ENCODE assay signal across 9 mouse cellular contexts in genomic region chr15:80266281-80266680, GRCm38 (mm10). TPM values are rescaled to one million over a fixed set of nuclear protein-coding genes. Genes with fewer than 3 reads are reported as not detected.
DNase-seq lines count a peak whose midpoint lies in the region; ATAC-seq and TF ChIP-seq lines count a peak whose summit lies in the region.
"Had no signal": no experiment of that assay in that cellular context is flagged by ENCODE, and none has a peak within 500 bp of the region (broad histone marks: within the 10 kb centered on the region; RNA-seq: fewer than 3 reads in every experiment).

No protein-coding gene starts in this region.

- no peak overlapping the region for H3K4me2 ChIP-seq in kidney, embryonic 16.5 days (replicated peaks; ENCODE audit: low read depth, low read length)
- no peak overlapping the region for H3K4me2 ChIP-seq in midbrain, embryonic 13.5 days (replicated peaks)
- H3K4me2 ChIP-seq: midbrain, embryonic 12.5 days had no signal

- peaks cover 8% of the 10 kb centered on the region; the same call in 1 of the 2 replicates for H3K9me3 ChIP-seq in kidney, embryonic 16.5 days (ENCODE audit: low read length)
- peaks cover 17% of the 10 kb centered on the region for H3K9me3 ChIP-seq in forebrain, embryonic 10.5 days
- no peaks in the 10 kb centered on the region for H3K9me3 ChIP-seq in midbrain, embryonic 13.5 days
- H3K9me3 ChIP-seq: midbrain, embryonic 12.5 days had no signal

- TF ChIP-seq POLR2A in kidney, adult 2 months (IDR thresholded peaks at IDR 0.05; ENCODE audit: low read depth, low read length) = no peak
- TF ChIP-seq POLR2A in bone marrow, adult 2 months (IDR thresholded peaks at IDR 0.05; ENCODE audit: borderline replicate concordance, control insufficient read depth, low read depth, low read length) = no peak
- TF ChIP-seq POLR2A in spleen, adult 2 months (IDR thresholded peaks at IDR 0.05; ENCODE audit: low read depth, low read length) = no peak

- WGBS in kidney, adult 2 months = 0% methylated on average over 2 of the region's 2 CpGs
- 0% methylated on average over 2 of the region's 2 CpGs for WGBS in kidney, embryonic 16.5 days
- WGBS in bone marrow, adult 2 months = 1% methylated on average over 2 of the region's 2 CpGs
- WGBS in forebrain, embryonic 10.5 days = 0% methylated on average over 2 of the region's 2 CpGs
- WGBS in midbrain, embryonic 13.5 days = 0% methylated on average over 2 of the region's 2 CpGs
- 0% methylated on average over 2 of the region's 2 CpGs for WGBS in spleen, adult 2 months

- peaks cover 11% of the 10 kb centered on the region; the same call in 1 of the 2 replicates for H3K4me1 ChIP-seq in kidney, adult 2 months (ENCODE audit: control insufficient read depth, insufficient read depth, low read length)
- peaks cover 12% of the 10 kb centered on the region for H3K4me1 ChIP-seq in kidney, embryonic 16.5 days (ENCODE audit: insufficient read depth, low read length)
- H3K4me1 ChIP-seq in bone marrow, adult 2 months (ENCODE audit: control insufficient read depth, insufficient read depth, low read length) = no peaks in the 10 kb centered on the region; the same call in 1 of the 2 replicates
- peaks cover 22% of the 10 kb centered on the region for H3K4me1 ChIP-seq in forebrain, embryonic 10.5 days
- peaks cover 19% of the 10 kb centered on the region for H3K4me1 ChIP-seq in midbrain, embryonic 13.5 days (replicated peaks)
- H3K4me1 ChIP-seq in spleen, adult 2 months (ENCODE audit: control insufficient read depth, insufficient read depth, insufficient read length) = peaks cover 6% of the 10 kb centered on the region; the same call in 1 of the 2 replicates

- H3K4me3 ChIP-seq in kidney, adult 2 months (ENCODE audit: insufficient read depth, low read depth, low read length) = no peak overlapping the region
- H3K4me3 ChIP-seq in kidney, embryonic 16.5 days (ENCODE audit: low read length) = no peak overlapping the region
- no peak overlapping the region for H3K4me3 ChIP-seq in bone marrow, adult 2 months (replicated peaks; ENCODE audit: control insufficient read depth, low read depth, low read length)
- no peak overlapping the region for H3K4me3 ChIP-seq in forebrain, embryonic 10.5 days
- no peak overlapping the region for H3K4me3 ChIP-seq in left cerebral cortex, adult 2 months
- no peak overlapping the region for H3K4me3 ChIP-seq in midbrain, embryonic 13.5 days (replicated peaks)
- H3K4me3 ChIP-seq in spleen, adult 2 months (ENCODE audit: extremely low read depth, insufficient read depth, insufficient read length) = no peak overlapping the region
- H3K4me3 ChIP-seq: midbrain, embryonic 12.5 days had no signal

- no peak overlapping the region for H3K9ac ChIP-seq in kidney, embryonic 16.5 days (replicated peaks; ENCODE audit: low read length)
- no peak overlapping the region for H3K9ac ChIP-seq in midbrain, embryonic 13.5 days (replicated peaks)
- H3K9ac ChIP-seq: midbrain, embryonic 12.5 days had no signal

- ATAC-seq in kidney, embryonic 16.5 days (ENCODE audit: low FRiP score, low TSS enrichment) = no peak; the same call in 1 of the 2 replicates
- peak; percentile 41 to 66; a peak in 2 of 4 replicates for ATAC-seq in hematopoietic stem cell, adult 5-6 weeks (replicated peaks in 1 of 2; ENCODE audit: insufficient read depth in 1 of 2, low FRiP score in 2 of 2, low TSS enrichment in 1 of 2, low read depth in 1 of 2, poor library complexity in 2 of 2, severe bottlenecking in 2 of 2)
- peak; percentile 61 for ATAC-seq in midbrain, embryonic 13.5 days

- no peaks in the 10 kb centered on the region for H3K36me3 ChIP-seq in kidney, adult 2 months (ENCODE audit: control insufficient read depth, insufficient read depth, low read length)
- H3K36me3 ChIP-seq in kidney, embryonic 16.5 days (ENCODE audit: insufficient read depth, low read length) = 0 out of 2 replicates have a peak, but pooled peaks cover 6% of the 10 kb centered on the region
- peaks cover 8% of the 10 kb centered on the region for H3K36me3 ChIP-seq in forebrain, embryonic 10.5 days (replicated peaks)
- H3K36me3 ChIP-seq in midbrain, embryonic 13.5 days = no peaks in the 10 kb centered on the region
- no peaks in the 10 kb centered on the region for H3K36me3 ChIP-seq in spleen, adult 2 months (ENCODE audit: control insufficient read depth, insufficient read depth, low read length)
- H3K36me3 ChIP-seq: midbrain, embryonic 12.5 days had no signal

- H3K27me3 ChIP-seq in kidney, adult 2 months (replicated peaks; ENCODE audit: control insufficient read depth, insufficient read depth, low read length) = no peaks in the 10 kb centered on the region
- H3K27me3 ChIP-seq in kidney, embryonic 16.5 days (ENCODE audit: insufficient read depth, low read length) = no peaks in the 10 kb centered on the region
- no peaks in the 10 kb centered on the region for H3K27me3 ChIP-seq in forebrain, embryonic 10.5 days (ENCODE audit: poor library complexity, severe bottlenecking)
- no peaks in the 10 kb centered on the region for H3K27me3 ChIP-seq in midbrain, embryonic 13.5 days
- no peaks in the 10 kb centered on the region for H3K27me3 ChIP-seq in spleen, adult 2 months (ENCODE audit: control insufficient read depth, insufficient read depth, low read length)
- H3K27me3 ChIP-seq: midbrain, embryonic 12.5 days had no signal

- intact Hi-C loops in left cerebral cortex, adult 2 months (cut with DNase I) = loop anchor here (1.0 to 10.0 kb wide), 3 partner anchors 429 to 619 kb away; no protein-coding TSS in a partner anchor

- no peak overlapping the region for H3K27ac ChIP-seq in kidney, adult 2 months (ENCODE audit: insufficient read depth, low read depth, low read length)
- H3K27ac ChIP-seq in kidney, embryonic 16.5 days (ENCODE audit: low read length) = no peak overlapping the region
- H3K27ac ChIP-seq in bone marrow, adult 2 months (ENCODE audit: control insufficient read depth, insufficient read depth, low read depth, low read length, poor library complexity) = no peak overlapping the region
- no peak overlapping the region for H3K27ac ChIP-seq in forebrain, embryonic 10.5 days
- no peak overlapping the region for H3K27ac ChIP-seq in left cerebral cortex, adult 2 months
- H3K27ac ChIP-seq in midbrain, embryonic 13.5 days = no peak overlapping the region
- no peak overlapping the region for H3K27ac ChIP-seq in spleen, adult 2 months (ENCODE audit: insufficient read depth, low read length)
- H3K27ac ChIP-seq: midbrain, embryonic 12.5 days had no signal

- peak; percentile 89 for DNase-seq in kidney, adult 2 months
- DNase-seq in forebrain, embryonic 10.5 days (ENCODE audit: extremely low spot score, low spot score) = peak; percentile 72
- DNase-seq in left cerebral cortex, adult 2 months (ENCODE audit: extremely low spot score in 1 of 2, low spot score in 2 of 2) = peak; percentile 74 to 80
- DNase-seq in spleen, adult 2 months (ENCODE audit: low read depth in 1 of 2, low spot score in 2 of 2) = peak; percentile 51 to 69

- peak; percentile 99 for TF ChIP-seq CTCF in kidney, adult 2 months (conservative IDR thresholded peaks at IDR 0.05; ENCODE audit: insufficient read depth, insufficient read length, low read depth, low read length)
- TF ChIP-seq CTCF in bone marrow, adult 2 months (IDR thresholded peaks at IDR 0.05; ENCODE audit: control insufficient read depth, insufficient read depth, low read length) = peak; percentile 87
- TF ChIP-seq CTCF in left cerebral cortex, adult 2 months (IDR thresholded peaks at IDR 0.05) = peak; percentile 90
- peak; percentile 75; the same call in 1 of the 2 replicates for TF ChIP-seq CTCF in spleen, adult 2 months (IDR thresholded peaks at IDR 0.05; ENCODE audit: extremely low read depth, insufficient read depth, insufficient read length, insufficient replicate concordance)

RNA-seq across cellular contexts. Expression of gene Rps19bp1, which starts 2.2 kb away (rescaled TPM):
- polyA plus RNA-seq in kidney, adult 2 months (2012; rRNA removed) = 25.8 and 29.9 TPM in 2 replicates
- 48.5 and 50.8 TPM in 2 replicates for polyA plus RNA-seq in kidney, embryonic 16.5 days (2015; fragmentation: Nextera tagmentation; extraction: Ambion mirVana)
- 21.3 and 53.7 TPM in 2 replicates for polyA plus RNA-seq in bone marrow, adult 2 months (2011; ENCODE audit: insufficient read depth, insufficient read length, low replicate concordance, missing spikeins)
- polyA plus RNA-seq in forebrain, embryonic 10.5 days (2016; fragmentation: Nextera tagmentation; extraction: Ambion mirVana) = 63.5 and 66.2 TPM in 2 replicates
- 22.0 and 48.2 TPM in 2 replicates for total RNA-seq in hematopoietic stem cell, adult 5-6 weeks (2017)
- 10 to 100 TPM; 38.3 to 42.0 TPM for total RNA-seq in left cerebral cortex, adult 2 months (2021)
- 72.9 and 77.8 TPM in 2 replicates for polyA plus RNA-seq in midbrain, embryonic 13.5 days (2015; fragmentation: Nextera tagmentation; extraction: Ambion mirVana)
- 10.4 and 17.7 TPM in 2 replicates for polyA plus RNA-seq in spleen, adult 2 months (2012; rRNA removed)

RNA-seq across cellular contexts. Expression of gene Atf4, which starts 11.3 kb away (rescaled TPM):
- 92.3 and 126 TPM in 2 replicates for polyA plus RNA-seq in kidney, adult 2 months (2012; rRNA removed)
- polyA plus RNA-seq in kidney, embryonic 16.5 days (2015; fragmentation: Nextera tagmentation; extraction: Ambion mirVana) = 127 and 132 TPM in 2 replicates
- polyA plus RNA-seq in bone marrow, adult 2 months (2011; ENCODE audit: insufficient read depth, insufficient read length, low replicate concordance, missing spikeins) = 248 and 280 TPM in 2 replicates
- polyA plus RNA-seq in forebrain, embryonic 10.5 days (2016; fragmentation: Nextera tagmentation; extraction: Ambion mirVana) = 120 and 132 TPM in 2 replicates
- 332 and 415 TPM in 2 replicates for total RNA-seq in hematopoietic stem cell, adult 5-6 weeks (2017)
- total RNA-seq in left cerebral cortex, adult 2 months (2021) = 100 to 1,000 TPM; 119 to 120 TPM
- 133 and 134 TPM in 2 replicates for polyA plus RNA-seq in midbrain, embryonic 13.5 days (2015; fragmentation: Nextera tagmentation; extraction: Ambion mirVana)
- polyA plus RNA-seq in spleen, adult 2 months (2012; rRNA removed) = 101 and 146 TPM in 2 replicates

RNA-seq across cellular contexts. Expression of gene Cacna1i, which starts 20.8 kb away (rescaled TPM):
- 0.16 and 0.89 TPM in 2 replicates for polyA plus RNA-seq in kidney, adult 2 months (2012; rRNA removed)
- polyA plus RNA-seq in kidney, embryonic 16.5 days (2015; fragmentation: Nextera tagmentation; extraction: Ambion mirVana) = not detected in 2 replicates
- 1.2 and 2.8 TPM in 2 replicates for polyA plus RNA-seq in bone marrow, adult 2 months (2011; ENCODE audit: insufficient read depth, insufficient read length, low replicate concordance, missing spikeins)
- 0.02 and 0.04 TPM in 2 replicates for polyA plus RNA-seq in forebrain, embryonic 10.5 days (2016; fragmentation: Nextera tagmentation; extraction: Ambion mirVana)
- not detected in 2 replicates for total RNA-seq in hematopoietic stem cell, adult 5-6 weeks (2017)
- total RNA-seq in left cerebral cortex, adult 2 months (2021) = 10 to 100 TPM; 72.7 to 75.9 TPM
- 0.32 and 0.50 TPM in 2 replicates for polyA plus RNA-seq in midbrain, embryonic 13.5 days (2015; fragmentation: Nextera tagmentation; extraction: Ambion mirVana)
- 18.9 and 23.7 TPM in 2 replicates for polyA plus RNA-seq in spleen, adult 2 months (2012; rRNA removed)

RNA-seq across cellular contexts. Expression of gene AC140267.1, which starts 30.6 kb away (rescaled TPM):
- polyA plus RNA-seq in kidney, adult 2 months (2012; rRNA removed) = not detected in 2 replicates
- polyA plus RNA-seq in kidney, embryonic 16.5 days (2015; fragmentation: Nextera tagmentation; extraction: Ambion mirVana) = 3.3 TPM in 1 of 2 replicates, not detected in the other
- not detected in 2 replicates for polyA plus RNA-seq in bone marrow, adult 2 months (2011; ENCODE audit: insufficient read depth, insufficient read length, low replicate concordance, missing spikeins)
- 3.6 and 3.7 TPM in 2 replicates for polyA plus RNA-seq in forebrain, embryonic 10.5 days (2016; fragmentation: Nextera tagmentation; extraction: Ambion mirVana)
- total RNA-seq in hematopoietic stem cell, adult 5-6 weeks (2017) = not detected in 2 replicates
- 10 to 100 TPM; 20.0 to 28.1 TPM for total RNA-seq in left cerebral cortex, adult 2 months (2021)
- polyA plus RNA-seq in midbrain, embryonic 13.5 days (2015; fragmentation: Nextera tagmentation; extraction: Ambion mirVana) = not detected in 2 replicates
- polyA plus RNA-seq in spleen, adult 2 months (2012; rRNA removed) = not detected in 2 replicates

RNA-seq across cellular contexts. Expression of gene Mief1, which starts 32.5 kb away (rescaled TPM):
- 16.3 and 16.9 TPM in 2 replicates for polyA plus RNA-seq in kidney, adult 2 months (2012; rRNA removed)
- 36.3 and 38.1 TPM in 2 replicates for polyA plus RNA-seq in kidney, embryonic 16.5 days (2015; fragmentation: Nextera tagmentation; extraction: Ambion mirVana)
- 11.5 and 16.3 TPM in 2 replicates for polyA plus RNA-seq in bone marrow, adult 2 months (2011; ENCODE audit: insufficient read depth, insufficient read length, low replicate concordance, missing spikeins)
- 44.3 and 48.2 TPM in 2 replicates for polyA plus RNA-seq in forebrain, embryonic 10.5 days (2016; fragmentation: Nextera tagmentation; extraction: Ambion mirVana)
- total RNA-seq in hematopoietic stem cell, adult 5-6 weeks (2017) = 25.9 and 28.0 TPM in 2 replicates
- total RNA-seq in left cerebral cortex, adult 2 months (2021) = 10 to 100 TPM; 32.3 to 33.9 TPM
- polyA plus RNA-seq in midbrain, embryonic 13.5 days (2015; fragmentation: Nextera tagmentation; extraction: Ambion mirVana) = 42.2 and 43.8 TPM in 2 replicates
- polyA plus RNA-seq in spleen, adult 2 months (2012; rRNA removed) = 11.7 and 13.1 TPM in 2 replicates
